Mouse (Mus musculus) kidney, adult 8-10 months (tissue): ENCODE results near the gene Samd1.
A peak's percentile ranks its signal among the peaks of the same experiment; 100 is the strongest.

Experiments
- DNase-seq, 2 experiments: peaks; one replicate each; pipeline ENCODE4 v3.0.0; 2022

The Samd1 gene

DNA sequence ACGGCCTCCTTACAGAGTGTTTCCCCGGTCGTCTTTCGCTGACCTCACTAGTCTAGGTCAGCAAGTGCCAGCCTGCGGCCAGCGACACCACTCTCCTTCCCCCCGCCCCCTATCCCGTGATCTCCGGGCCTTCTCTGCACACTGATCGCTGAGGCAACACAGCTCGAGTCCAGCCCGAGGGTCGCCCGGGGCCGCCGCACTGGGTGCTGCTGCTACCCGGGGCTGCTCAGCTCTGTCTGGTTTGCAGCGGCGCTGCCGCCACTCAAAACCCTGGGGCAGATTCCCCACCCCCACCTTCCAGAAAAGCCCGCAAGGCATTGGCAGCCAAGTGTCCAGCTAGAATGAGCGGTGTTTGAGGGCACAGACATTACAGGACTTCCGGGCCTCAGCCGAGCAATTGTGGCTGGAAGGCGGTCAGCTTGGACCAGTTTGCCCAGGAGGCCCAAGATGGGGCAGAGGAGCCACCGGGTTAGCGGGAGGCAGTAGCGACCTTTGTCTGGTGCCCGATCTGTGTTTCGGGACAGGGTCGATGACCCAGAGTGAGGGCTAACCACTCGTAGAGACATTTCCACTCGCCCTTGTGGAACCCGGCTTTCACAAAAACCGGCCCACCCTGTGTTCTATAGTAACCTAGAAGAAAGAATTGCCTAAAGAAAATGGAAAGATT, 15.2 kb downstream of the Samd1 start:
- peak in 1 of 2 experiments; percentile 61 for DNase-seq

- DNase-seq = no peak
These were observed 18.4 kb downstream of the Samd1 start for GRCm38 (mm10) chr8:84015833-84016232.

DNA sequence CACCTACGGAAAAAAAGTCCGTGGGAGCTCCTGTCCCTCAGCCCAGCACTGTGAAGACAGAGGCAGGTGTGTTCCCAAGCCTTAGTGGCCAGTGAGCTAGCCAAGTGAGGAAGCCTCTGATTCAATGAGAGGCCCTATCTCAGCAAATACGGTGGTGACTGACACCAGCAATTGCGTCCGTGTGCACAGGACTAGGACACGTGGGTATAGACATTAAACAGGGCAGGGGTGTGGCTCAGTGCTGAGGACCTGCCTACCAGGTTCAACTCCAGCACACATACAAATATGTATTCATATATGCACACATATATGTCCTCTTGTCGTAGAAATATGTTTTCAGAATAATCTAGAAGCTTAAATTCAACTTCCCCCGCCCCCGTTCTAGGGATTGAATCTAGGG, 22.3 kb downstream of the Samd1 start:
- DNase-seq = no peak

DNA sequence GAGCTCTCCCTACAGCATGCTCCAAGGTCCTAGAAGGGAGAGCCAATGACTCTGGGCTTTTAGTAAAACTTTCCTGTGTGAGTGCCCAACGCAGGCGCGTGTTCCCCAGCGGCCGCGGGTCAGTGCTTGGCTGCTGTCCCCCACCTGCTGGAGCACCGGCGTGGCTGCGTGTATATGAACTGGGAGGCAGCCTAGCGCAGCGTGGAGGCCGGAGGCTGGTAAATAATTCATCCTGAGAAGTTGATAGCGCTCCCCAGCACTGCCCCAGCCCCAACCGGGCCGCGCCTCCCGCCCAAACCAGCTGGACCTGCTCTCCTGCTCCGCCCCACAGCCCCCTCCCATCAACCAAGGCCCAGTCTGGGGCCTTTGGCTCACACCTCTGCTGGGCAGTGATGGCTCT, 23.6 kb downstream of the Samd1 start, which contains the start of gene Palm3:
TSS of gene Palm3 (plus strand) at position 376 of the 400 bp plus-strand sequence.
- DNase-seq = peak; percentile 78 to 86

GRCm38 (mm10) chr8:84021569-84021968, 24.1 kb downstream of the Samd1 start:
- DNase-seq = peak in 1 of 2 experiments; percentile 46

DNA sequence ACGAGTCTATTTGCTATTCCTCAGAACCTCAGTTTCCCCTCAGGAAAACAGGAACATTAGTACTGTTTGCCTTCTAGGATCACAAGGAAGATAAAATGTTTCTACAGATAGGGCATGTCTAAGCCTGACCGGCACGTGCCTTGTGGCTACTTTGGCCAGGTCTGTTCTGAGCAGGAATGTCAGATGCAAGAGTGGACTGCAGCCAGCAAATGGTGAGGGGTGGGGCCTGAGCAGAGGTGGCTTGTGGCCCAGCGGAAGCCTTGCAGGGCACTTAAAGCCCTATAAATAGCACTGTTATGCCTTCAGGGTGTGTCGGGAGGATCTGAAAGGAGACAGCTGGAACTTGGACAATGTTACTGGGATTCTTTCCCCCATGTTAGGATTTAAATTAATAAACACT, 25.6 kb downstream of the Samd1 start:
- peak; percentile 89 to 90 for DNase-seq

DNA sequence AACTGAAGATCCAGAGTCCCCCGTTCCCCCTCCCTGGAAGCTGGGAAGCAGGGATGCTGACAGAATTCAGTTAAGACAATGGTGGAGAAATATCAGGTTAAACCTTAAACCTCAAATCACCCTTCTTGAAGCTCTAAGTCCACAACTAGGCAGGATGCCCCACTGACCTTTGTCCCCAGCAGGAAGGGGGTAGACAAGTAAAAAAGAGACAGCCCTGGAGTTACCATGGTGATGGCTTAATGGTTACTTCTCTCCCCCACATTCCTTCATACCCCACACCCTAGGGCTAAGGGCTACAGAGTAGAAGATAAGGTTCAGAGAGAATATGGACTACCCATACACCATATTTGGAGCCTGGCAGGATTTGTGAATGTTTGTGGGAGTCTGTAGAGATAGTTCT, 26.2 kb downstream of the Samd1 start:
- DNase-seq = peak; percentile 86 to 92

DNA sequence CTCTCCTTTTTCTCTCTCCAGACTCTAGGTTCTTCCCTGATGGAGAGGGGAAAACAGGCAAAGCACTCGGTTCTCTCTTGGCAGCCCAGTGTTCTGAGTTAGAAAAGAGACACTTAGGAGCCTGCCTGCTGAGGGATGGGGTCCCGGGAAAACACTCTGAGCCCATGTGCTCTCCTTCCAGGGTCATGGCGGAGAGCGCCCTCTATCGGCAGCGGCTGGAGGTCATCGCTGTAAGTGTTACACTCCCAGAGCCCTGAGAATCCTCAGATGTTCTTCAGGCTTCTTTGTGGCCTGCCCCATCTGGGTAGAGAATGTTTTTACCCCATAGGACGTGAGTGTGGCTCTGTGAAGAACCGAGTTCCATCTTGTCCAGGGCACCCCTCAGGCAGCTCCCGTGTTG, 26.7 kb downstream of the Samd1 start:
- DNase-seq = peak; percentile 70 to 75

DNA sequence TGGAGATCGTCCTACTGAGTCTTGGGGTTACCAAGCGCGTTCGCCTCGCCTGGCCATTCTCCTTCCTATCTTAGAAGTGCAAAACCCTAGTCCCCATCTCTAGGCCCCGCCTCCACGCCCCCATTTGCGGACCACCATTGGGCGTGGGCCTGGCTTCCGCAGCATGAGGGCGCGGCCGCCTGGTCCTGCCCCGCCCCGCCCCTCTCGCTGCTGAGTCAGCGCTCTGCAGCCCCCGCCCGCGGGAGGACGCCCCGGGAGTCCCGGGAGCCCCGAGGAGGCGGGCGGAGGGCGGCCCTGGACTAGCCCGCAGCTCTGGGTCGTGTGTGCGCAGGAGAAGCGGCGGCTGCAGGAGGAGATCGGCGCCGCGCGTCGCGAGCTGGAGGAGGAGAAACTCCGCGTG, 28.4 kb downstream of the Samd1 start:
- DNase-seq = no peak

GRCm38 (mm10) chr8:84027449-84027848, 30.0 kb downstream of the Samd1 start:
- no peak for DNase-seq

DNA sequence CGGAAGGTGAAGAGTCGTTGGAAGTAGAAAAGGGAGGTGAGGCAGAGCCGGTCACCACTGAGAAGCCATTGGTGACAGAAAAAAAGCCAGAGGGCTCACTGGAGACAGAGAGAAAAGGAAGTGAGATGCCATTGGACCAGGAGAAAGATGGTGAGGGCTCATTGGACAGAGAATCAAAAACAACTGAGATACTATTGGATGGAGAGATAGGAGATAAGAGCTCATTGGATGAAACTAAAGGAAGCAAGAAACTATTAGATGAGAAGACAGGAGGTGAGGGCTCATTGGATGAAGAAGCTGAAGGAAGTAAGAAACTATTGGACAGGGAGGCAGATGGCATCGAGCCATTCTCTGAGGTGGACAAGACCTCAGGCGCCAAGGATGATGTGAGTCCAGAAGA, 31.8 kb downstream of the Samd1 start:
- no peak for DNase-seq

DNA sequence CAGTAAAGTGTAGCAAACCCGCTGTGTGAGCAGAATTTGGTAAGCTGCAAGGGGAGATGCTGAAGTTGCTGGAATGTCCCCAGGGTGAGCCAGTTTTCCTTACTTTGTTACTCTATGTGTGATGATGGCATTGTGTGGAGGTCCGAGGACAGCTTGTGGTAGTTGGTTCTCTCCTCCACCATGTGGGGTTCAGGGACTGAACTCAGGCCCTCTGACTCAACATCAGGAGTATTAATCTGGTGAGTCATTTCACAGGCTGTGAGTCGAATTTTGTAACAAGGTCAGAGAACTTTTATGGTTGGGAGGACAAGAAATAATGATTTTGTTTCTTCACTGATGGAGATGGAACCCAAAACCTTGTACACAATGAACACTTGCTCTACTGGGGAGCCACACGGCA, 35.3 kb downstream of the Samd1 start:
- DNase-seq = no peak

- DNase-seq = peak in 1 of 2 experiments; percentile 38
These were observed 40.5 kb downstream of the Samd1 start for GRCm38 (mm10) chr8:84038015-84038414.

- peak; percentile 53 to 79 for DNase-seq
These were observed 41.6 kb downstream of the Samd1 start for GRCm38 (mm10) chr8:84039050-84039449.

DNA sequence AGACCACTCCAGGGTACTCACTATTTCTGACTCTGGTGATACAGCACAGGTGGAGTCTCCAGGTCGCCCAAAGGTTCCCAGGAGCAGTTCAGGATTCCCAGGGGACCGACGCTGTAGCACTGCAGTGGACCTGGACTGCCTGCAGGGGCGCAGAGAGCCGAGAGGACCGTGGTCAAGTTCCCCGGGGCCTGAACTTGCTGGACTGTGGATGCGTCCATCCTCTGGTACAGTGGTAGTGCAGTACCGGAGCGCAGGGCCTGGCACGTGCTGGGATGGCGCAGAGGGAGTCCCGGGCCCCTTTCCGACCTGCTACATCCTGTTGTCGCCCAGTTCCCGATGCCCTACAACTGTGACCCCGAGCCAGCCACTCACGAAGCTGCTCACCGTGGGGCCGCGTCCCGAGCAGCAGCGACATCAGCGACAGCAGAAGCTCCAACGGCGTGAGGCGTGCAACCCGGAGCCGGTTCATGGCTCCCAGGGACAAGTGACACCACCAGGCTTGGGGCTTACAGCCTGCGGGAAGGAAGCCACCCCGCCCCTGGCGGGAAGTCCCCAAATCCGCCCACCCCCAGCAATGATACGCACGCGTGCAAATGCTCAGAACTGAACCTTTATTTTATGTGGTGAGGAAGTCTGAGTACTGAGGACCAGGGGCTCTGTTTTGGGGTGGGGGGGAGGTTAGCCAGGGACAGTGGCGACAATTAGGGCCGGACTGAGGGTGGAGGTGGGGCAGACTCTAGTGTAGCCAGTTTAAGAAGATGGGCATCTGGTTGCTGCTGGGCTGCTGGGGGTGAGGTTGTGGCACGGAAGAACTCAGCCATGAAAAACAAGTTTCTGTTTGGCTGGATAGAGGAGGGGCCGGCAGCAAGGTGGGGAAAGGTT, 44.8 kb downstream of the Samd1 start, which contains the start of gene Il27ra:
TSS of gene Il27ra (minus strand) at position 524 of the 882 bp plus-strand sequence.
- peak; percentile 50 to 71 for DNase-seq

GRCm38 (mm10) chr8:84042948-84043342, 45.5 kb downstream of the Samd1 start:
- no peak for DNase-seq

DNA sequence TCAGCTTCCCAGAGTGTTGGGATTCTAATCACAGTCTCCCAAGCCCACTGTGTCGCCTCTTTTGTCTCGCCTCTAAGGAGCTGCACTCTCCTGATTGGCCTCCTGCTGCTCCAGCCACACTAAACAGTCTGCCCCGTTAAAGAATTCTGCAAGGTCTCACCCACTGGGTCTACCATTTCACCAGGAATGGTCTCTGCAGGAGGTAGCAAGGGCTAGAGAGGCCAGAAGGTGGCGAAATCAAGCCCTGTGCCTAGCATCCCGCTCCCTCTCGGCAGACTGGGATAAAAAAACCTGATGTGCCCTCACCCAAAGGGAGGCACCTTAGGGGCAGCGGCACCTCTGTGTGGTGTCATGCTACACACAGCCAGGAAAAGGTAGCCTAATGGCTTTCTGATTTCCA, 46.6 kb downstream of the Samd1 start:
- DNase-seq = no peak

DNA sequence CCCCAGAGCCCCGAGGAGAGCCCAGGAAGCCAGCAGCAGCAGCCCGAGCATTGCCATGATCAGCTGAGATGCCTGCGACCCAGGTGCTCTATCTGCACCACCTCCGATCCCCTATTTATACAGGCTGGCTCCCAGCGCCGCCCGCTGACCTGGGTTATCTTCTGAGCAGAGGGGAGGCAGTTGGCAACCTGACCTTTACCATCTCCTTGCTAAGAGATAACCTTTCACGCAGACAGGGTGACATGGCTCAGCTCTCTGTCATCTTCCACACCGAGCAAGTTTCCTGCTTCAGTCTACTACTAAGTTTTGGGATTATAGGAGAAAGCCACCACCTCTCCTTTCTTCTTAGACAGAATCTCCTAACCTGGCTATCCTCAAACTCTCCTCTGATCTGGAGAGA, 47.4 kb downstream of the Samd1 start, which contains the start of gene Rln3:
TSS of gene Rln3 (minus strand) at position 101 of the 400 bp plus-strand sequence.
- no peak for DNase-seq

GRCm38 (mm10) chr8:84046505-84046904, 49.0 kb downstream of the Samd1 start:
- DNase-seq = no peak

GRCm38 (mm10) chr8:84048171-84048570, 50.7 kb downstream of the Samd1 start:
- no peak for DNase-seq
